Mouse (Mus musculus) embryonic fibroblast, embryonic 13.5 days (primary cell): ENCODE measurements at regions not wholly inside any gene's neighbourhood (a gene's known extent, or its start where the extent isn't known, plus 50 kb on each side); places are given as distances from the start of the nearest gene placed in this dataset.
A peak's percentile ranks its signal among the peaks of the same experiment; 100 is the strongest.

ENCODE experiments used
- H3K27ac ChIP-seq: 2 replicates; pipeline ENCODE4 v1.5.1; 2012; ENCODE audit warnings: low read length, control low read depth, inconsistent platforms; ENCODE audit not compliant: insufficient read depth
- H3K4me1 ChIP-seq: 2 replicates; pipeline ENCODE4 v1.6.1; 2011; ENCODE audit warnings: low read length; ENCODE audit not compliant: control insufficient read depth, insufficient read depth
- H3K4me3 ChIP-seq: 2 replicates; pipeline ENCODE4 v1.5.1; 2011; ENCODE audit warnings: mild to moderate bottlenecking, control low read depth, low read length; ENCODE audit not compliant: insufficient read depth
- CTCF ChIP-seq: IDR thresholded peaks from 2 replicates; pipeline ENCODE4 v1.5.1; 2011; ENCODE audit warnings: mild to moderate bottlenecking, control low read depth, low read length, moderate library complexity, borderline replicate concordance; ENCODE audit not compliant: insufficient read depth
- POLR2A ChIP-seq: IDR thresholded peaks from 2 replicates; pipeline ENCODE4 v1.6.1; 2011; ENCODE audit warnings: low read depth, mild to moderate bottlenecking, control low read depth, low read length, moderate library complexity

DNA sequence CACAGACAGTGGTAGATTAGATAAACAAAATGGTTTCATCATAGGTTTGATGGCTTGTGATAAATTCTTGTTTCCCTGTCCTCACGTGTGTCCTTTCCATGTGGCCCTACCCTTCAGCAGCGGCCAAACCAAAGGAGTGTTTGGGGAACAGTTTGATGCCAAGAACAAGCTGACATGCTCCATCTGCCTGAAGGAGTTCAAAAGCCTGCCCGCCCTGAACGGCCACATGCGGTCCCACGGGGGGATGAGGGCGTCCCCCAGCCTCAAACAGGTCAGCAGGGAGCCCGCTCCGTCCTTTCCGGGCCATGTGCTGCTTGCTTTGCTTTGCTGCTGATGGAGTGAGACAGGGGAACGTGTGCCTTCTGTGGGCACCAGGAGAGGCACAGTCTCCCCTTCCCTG, 51.0 kb upstream of the Mrps10 start:
- H3K4me1 ChIP-seq, result no peaks in the 10 kb centered on the region; the same call in 1 of the 2 replicates
- TF ChIP-seq CTCF (no peak), POLR2A (no peak)
- no peak overlapping the region for H3K4me3 ChIP-seq
- H3K27ac ChIP-seq, result no peak overlapping the region

DNA sequence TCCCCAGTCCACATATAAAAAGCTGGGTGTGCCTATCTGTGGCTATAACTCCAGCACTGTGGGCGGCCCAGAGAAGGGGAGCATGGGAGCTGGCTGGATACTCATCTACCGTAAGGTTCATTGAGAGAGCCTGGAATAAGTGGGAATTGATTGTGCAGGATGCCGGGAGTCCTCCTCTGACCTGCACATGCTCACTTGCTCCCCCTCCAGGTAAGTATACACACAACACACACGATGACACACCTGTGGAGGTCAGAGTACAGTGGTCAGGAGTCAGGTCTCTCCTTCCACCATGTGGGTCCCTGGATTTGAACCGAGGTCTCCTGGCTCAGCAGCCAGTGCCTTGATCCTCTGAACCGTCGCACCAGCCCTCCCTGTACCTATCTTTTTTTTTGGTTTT, 55.5 kb upstream of the Mrps10 start:
- TF ChIP-seq POLR2A (no peak), CTCF (no peak)

DNA sequence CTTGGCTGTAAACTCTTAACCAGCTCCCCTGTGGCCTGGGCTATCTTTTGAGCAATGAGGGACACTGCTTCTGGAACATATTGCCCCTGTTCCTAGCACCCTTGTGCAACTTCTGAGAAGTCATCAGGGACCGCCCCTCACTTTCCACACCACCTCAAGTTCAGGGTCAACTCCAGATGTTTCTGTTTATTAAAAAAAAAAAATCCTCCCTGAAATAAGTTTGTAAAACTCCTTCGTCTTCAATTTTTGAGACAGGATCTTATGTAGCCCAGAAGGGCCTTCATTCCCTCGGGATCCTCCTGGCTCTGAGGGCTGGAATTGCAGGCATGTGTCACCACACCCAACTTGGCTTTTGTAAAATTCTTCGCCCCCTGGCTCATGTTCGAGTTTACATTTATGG, 57.4 kb upstream of the Mrps10 start:
- no peak for TF ChIP-seq CTCF
- no peak for TF ChIP-seq POLR2A
- H3K27ac ChIP-seq, result peak overlapping the region; percentile 65
- no peak overlapping the region for H3K4me3 ChIP-seq
- H3K4me1 ChIP-seq, result no peaks in the 10 kb centered on the region

More for the DNA sequence above, 55.5 kb upstream of the Mrps10 start:
- H3K4me1 ChIP-seq, result no peaks in the 10 kb centered on the region
- no peak overlapping the region for H3K27ac ChIP-seq
- H3K4me3 ChIP-seq, result no peak overlapping the region

- Histone ChIP-seq H3K4me3 (no peak overlapping the region), H3K27ac (no peak overlapping the region), H3K4me1 (peaks cover 4% of the 10 kb centered on the region; the same call in 1 of the 2 replicates)
- TF ChIP-seq POLR2A (no peak), CTCF (no peak)
Measured at GRCm38 (mm10) chr17:47306027-47306761, 62.5 kb upstream of the Mrps10 start.

GRCm38 (mm10) chr17:47304463-47305199, 64.1 kb upstream of the Mrps10 start:
- H3K4me1 ChIP-seq, result peaks cover 4% of the 10 kb centered on the region; the same call in 1 of the 2 replicates
- TF ChIP-seq CTCF (no peak), POLR2A (no peak)
- no peak overlapping the region for H3K4me3 ChIP-seq
- no peak overlapping the region for H3K27ac ChIP-seq

DNA sequence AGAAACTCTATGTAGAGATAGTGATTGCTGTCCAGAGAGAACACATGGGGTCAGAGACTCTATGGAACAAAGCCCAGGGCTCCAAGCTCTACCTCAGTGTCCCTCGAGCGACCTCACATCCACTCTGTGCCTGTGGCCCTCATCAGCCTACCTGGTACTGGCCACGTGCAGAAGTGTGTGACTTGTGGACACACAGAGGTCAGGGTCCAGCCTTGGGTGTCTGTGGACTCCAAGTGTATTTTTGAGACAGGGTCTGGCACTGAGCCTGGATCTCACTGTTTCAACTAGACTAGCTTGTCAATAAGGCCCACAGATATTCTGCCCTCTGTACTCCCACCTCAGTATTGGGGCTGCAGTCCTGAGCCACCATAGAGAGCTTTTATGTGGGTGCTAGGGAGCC, 65.1 kb upstream of the Mrps10 start:
- H3K27ac ChIP-seq, result no peak overlapping the region
- TF ChIP-seq CTCF (no peak), POLR2A (no peak)
- no peak overlapping the region for H3K4me3 ChIP-seq
- peaks cover 4% of the 10 kb centered on the region; the same call in 1 of the 2 replicates for H3K4me1 ChIP-seq

GRCm38 (mm10) chr17:47298396-47298919, 70.2 kb upstream of the Mrps10 start:
- Histone ChIP-seq H3K27ac (no peak overlapping the region), H3K4me1 (peaks cover 16% of the 10 kb centered on the region), H3K4me3 (no peak overlapping the region)
- TF ChIP-seq POLR2A, result no peak
- no peak for TF ChIP-seq CTCF

GRCm38 (mm10) chr17:47297965-47298364, 70.7 kb upstream of the Mrps10 start:
- H3K27ac ChIP-seq, result no peak overlapping the region
- peaks cover 17% of the 10 kb centered on the region for H3K4me1 ChIP-seq
- TF ChIP-seq POLR2A (no peak), CTCF (no peak)
- H3K4me3 ChIP-seq, result no peak overlapping the region

- Histone ChIP-seq H3K4me1 (peaks cover 17% of the 10 kb centered on the region), H3K4me3 (no peak overlapping the region), H3K27ac (no peak overlapping the region)
- TF ChIP-seq CTCF (no peak), POLR2A (no peak)
Measured at GRCm38 (mm10) chr17:47296709-47297450, 71.8 kb upstream of the Mrps10 start.
